Mouse (Mus musculus) midbrain, embryonic 10.5 days (tissue): ENCODE results near the gene Aqp9. TPM values are rescaled to one million over a fixed set of nuclear protein-coding genes. Genes with fewer than 3 reads are reported as not detected.

Experiments
- DNase-seq: peaks from one replicate; pipeline ENCODE4 v3.0.0-alpha.2; 2017; ENCODE audit warnings: low spot score
- H3K27ac ChIP-seq: fragments of 300-500 bp; sonication (generic); replicated peaks from 2 replicates; pipeline ENCODE4 v1.5.1; 2016; ENCODE audit warnings: mild to moderate bottlenecking
- H3K27me3 ChIP-seq: fragments of 300-500 bp; sonication (generic); 2 replicates; pipeline ENCODE4 v1.6.1; 2016; ENCODE audit warnings: low read depth, mild to moderate bottlenecking; ENCODE audit not compliant: poor library complexity, severe bottlenecking
- H3K36me3 ChIP-seq: fragments of 300-500 bp; sonication (generic); 2 replicates; pipeline ENCODE4 v1.6.1; 2016; ENCODE audit warnings: mild to moderate bottlenecking, moderate library complexity
- H3K4me1 ChIP-seq: fragments of 300-500 bp; sonication (generic); 2 replicates; pipeline ENCODE4 v1.6.1; 2016
- H3K4me3 ChIP-seq: fragments of 300-500 bp; sonication (generic); 2 replicates; pipeline ENCODE4 v1.5.1; 2016; ENCODE audit warnings: mild to moderate bottlenecking, moderate library complexity
- H3K9me3 ChIP-seq: fragments of 300-500 bp; sonication (generic); replicated peaks from 2 replicates; pipeline ENCODE4 v1.6.1; 2016; ENCODE audit warnings: mild to moderate bottlenecking
- WGBS: fragments of 180-500 bp; shearing (Covaris S2); methylation state at CpG from one replicate; pipeline ENCODE4 v1.1.7; 2016; 5-methylcytosine and 5-hydroxymethylcytosine counted together
- polyA plus RNA-seq: library from polyadenylated mRNA; unstranded; fragments of >200 nt; fragmentation: Nextera tagmentation; extraction: Ambion mirVana; gene quantifications from 2 replicates; pipeline ENCODE4 v1.2.1, GENCODE M21; 2016

Gene Aqp9
- polyA plus RNA-seq, 1 experiment from 2014 or later: 0.14 TPM

GRCm38 (mm10) chr9:71165061-71165460, 3.4 kb downstream of the Aqp9 start:
- WGBS: 92% methylated on average over 6 of the region's 6 CpGs
- Histone ChIP-seq H3K9me3 (no peaks in the 10 kb centered on the region), H3K4me1 (peaks cover 12% of the 10 kb centered on the region), H3K27ac (no peak overlapping the region), H3K4me3 (no peak overlapping the region), H3K27me3 (no peaks in the 10 kb centered on the region), H3K36me3 (no peaks in the 10 kb centered on the region)
- DNase-seq: no peak

- no peak overlapping the region for H3K4me3 ChIP-seq
- no peak overlapping the region for H3K27ac ChIP-seq
- H3K9me3 ChIP-seq: no peaks in the 10 kb centered on the region
- peaks cover 12% of the 10 kb centered on the region for H3K4me1 ChIP-seq
- DNase-seq: no peak
- no peaks in the 10 kb centered on the region for H3K36me3 ChIP-seq
- no peaks in the 10 kb centered on the region for H3K27me3 ChIP-seq
- WGBS: 85% methylated on average over 3 of the region's 3 CpGs
These were observed 4.1 kb downstream of the Aqp9 start for GRCm38 (mm10) chr9:71164353-71164752.

GRCm38 (mm10) chr9:71162858-71163740, 5.4 kb downstream of the Aqp9 start:
- H3K4me1 ChIP-seq: peaks cover 8% of the 10 kb centered on the region
- no peak overlapping the region for H3K4me3 ChIP-seq
- no peak overlapping the region for H3K27ac ChIP-seq
- H3K36me3 ChIP-seq: no peaks in the 10 kb centered on the region
- no peaks in the 10 kb centered on the region for H3K27me3 ChIP-seq
- 67% methylated on average over 12 of the region's 12 CpGs for WGBS
- DNase-seq: no peak
- no peaks in the 10 kb centered on the region for H3K9me3 ChIP-seq

GRCm38 (mm10) chr9:71162131-71162857, 6.2 kb downstream of the Aqp9 start:
- 89% methylated on average over 8 of the region's 8 CpGs for WGBS

GRCm38 (mm10) chr9:71160849-71161711, 7.4 kb downstream of the Aqp9 start:
- H3K9me3 ChIP-seq: no peaks in the 10 kb centered on the region
- WGBS: 91% methylated on average over 13 of the region's 13 CpGs

More at GRCm38 (mm10) chr9:71162131-71162857, 6.2 kb downstream of the Aqp9 start:
- DNase-seq: no peak
- Histone ChIP-seq H3K4me3 (no peak overlapping the region), H3K36me3 (no peaks in the 10 kb centered on the region), H3K27ac (no peak overlapping the region), H3K4me1 (peaks cover 2% of the 10 kb centered on the region; the same call in 1 of the 2 replicates), H3K9me3 (no peaks in the 10 kb centered on the region), H3K27me3 (no peaks in the 10 kb centered on the region)

GRCm38 (mm10) chr9:71159686-71160085, 8.8 kb downstream of the Aqp9 start:
- H3K36me3 ChIP-seq: no peaks in the 10 kb centered on the region
- no peaks in the 10 kb centered on the region for H3K27me3 ChIP-seq
- no peak overlapping the region for H3K27ac ChIP-seq
- 88% methylated on average over 5 of the region's 5 CpGs for WGBS
- no peaks in the 10 kb centered on the region for H3K4me1 ChIP-seq
- DNase-seq: no peak
- no peak overlapping the region for H3K4me3 ChIP-seq
- no peaks in the 10 kb centered on the region for H3K9me3 ChIP-seq

More at GRCm38 (mm10) chr9:71160849-71161711, 7.4 kb downstream of the Aqp9 start:
- no peak overlapping the region for H3K4me3 ChIP-seq
- H3K36me3 ChIP-seq: no peaks in the 10 kb centered on the region
- no peaks in the 10 kb centered on the region for H3K27me3 ChIP-seq
- DNase-seq: no peak
- H3K4me1 ChIP-seq: no peaks in the 10 kb centered on the region
- H3K27ac ChIP-seq: no peak overlapping the region

- WGBS: 91% methylated on average over 7 of the region's 7 CpGs
- no peaks in the 10 kb centered on the region for H3K36me3 ChIP-seq
These were observed 9.3 kb downstream of the Aqp9 start for GRCm38 (mm10) chr9:71159060-71159626.

GRCm38 (mm10) chr9:71157921-71158646, 10.4 kb downstream of the Aqp9 start:
- H3K36me3 ChIP-seq: no peaks in the 10 kb centered on the region
- no peak overlapping the region for H3K4me3 ChIP-seq
- DNase-seq: no peak
- WGBS: 96% methylated on average over 15 of the region's 15 CpGs
- no peak overlapping the region for H3K27ac ChIP-seq
- H3K9me3 ChIP-seq: no peaks in the 10 kb centered on the region
- no peaks in the 10 kb centered on the region for H3K4me1 ChIP-seq
- no peaks in the 10 kb centered on the region for H3K27me3 ChIP-seq

More at GRCm38 (mm10) chr9:71159060-71159626, 9.3 kb downstream of the Aqp9 start:
- Histone ChIP-seq H3K27me3 (no peaks in the 10 kb centered on the region), H3K4me1 (no peaks in the 10 kb centered on the region), H3K4me3 (no peak overlapping the region), H3K27ac (no peak overlapping the region), H3K9me3 (no peaks in the 10 kb centered on the region)
- DNase-seq: no peak

- 82% methylated on average over 9 of the region's 9 CpGs for WGBS
- Histone ChIP-seq H3K27me3 (no peaks in the 10 kb centered on the region), H3K27ac (no peak overlapping the region), H3K36me3 (no peaks in the 10 kb centered on the region), H3K9me3 (no peaks in the 10 kb centered on the region), H3K4me3 (no peak overlapping the region), H3K4me1 (peaks cover 2% of the 10 kb centered on the region; the same call in 1 of the 2 replicates)
- no peak for DNase-seq
These were observed 11.9 kb downstream of the Aqp9 start for GRCm38 (mm10) chr9:71156447-71157035.

- Histone ChIP-seq H3K36me3 (no peaks in the 10 kb centered on the region), H3K27ac (no peak overlapping the region), H3K9me3 (no peaks in the 10 kb centered on the region), H3K4me1 (peaks cover 6% of the 10 kb centered on the region; the same call in 1 of the 2 replicates), H3K4me3 (no peak overlapping the region), H3K27me3 (no peaks in the 10 kb centered on the region)
- 83% methylated on average over 7 of the region's 7 CpGs for WGBS
- DNase-seq: no peak
These were observed 13.0 kb downstream of the Aqp9 start for GRCm38 (mm10) chr9:71155399-71156005.

- Histone ChIP-seq H3K4me1 (peaks cover 6% of the 10 kb centered on the region; the same call in 1 of the 2 replicates), H3K27ac (0 out of 2 replicates have a peak overlapping the region, but pooled peaks have one; percentile 46)
- WGBS: 66% methylated on average over 6 of the region's 6 CpGs
These were observed 17.1 kb downstream of the Aqp9 start for GRCm38 (mm10) chr9:71151386-71151785.

More at GRCm38 (mm10) chr9:71151386-71151785, 17.1 kb downstream of the Aqp9 start:
- DNase-seq: no peak
- no peaks in the 10 kb centered on the region for H3K27me3 ChIP-seq
- H3K36me3 ChIP-seq: no peaks in the 10 kb centered on the region
- no peak overlapping the region for H3K4me3 ChIP-seq
- H3K9me3 ChIP-seq: no peaks in the 10 kb centered on the region
